Mouse (Mus musculus) heart, embryonic 11.5 days (tissue): Measurements from ENCODE around the gene Prkca. TPM values are rescaled to one million over a fixed set of nuclear protein-coding genes. Genes with fewer than 3 reads are reported as not detected.
"Not testable (repeated sequence)": the region's sequence is repeated elsewhere in the genome, so short reads cannot be mapped to it uniquely, and the experiment has no call there.

Source experiments
- ATAC-seq: fragments of 200-750 bp; cut with Nextera tagmentation; replicated peaks from 2 replicates; pipeline ENCODE4 v1.8.0; 2017; ENCODE audit warnings: moderate library complexity; ENCODE audit not compliant: insufficient number of reproducible peaks, low FRiP score, low TSS enrichment
- H3K27ac ChIP-seq: fragments of 300-500 bp; sonication (generic); 2 replicates; pipeline ENCODE4 v1.5.1; 2014; ENCODE audit warnings: mild to moderate bottlenecking, low read depth, low read length
- H3K27me3 ChIP-seq: fragments of 300-500 bp; sonication (generic); 2 replicates; pipeline ENCODE4 v1.6.1; 2014; ENCODE audit warnings: mild to moderate bottlenecking, low read length, mixed read lengths; ENCODE audit not compliant: control insufficient read depth, insufficient read depth
- H3K36me3 ChIP-seq: fragments of 300-500 bp; sonication (generic); 2 replicates; pipeline ENCODE4 v1.6.1; 2014; ENCODE audit warnings: mild to moderate bottlenecking, low read length, moderate library complexity, mixed read lengths; ENCODE audit not compliant: control insufficient read depth, insufficient read depth
- H3K4me1 ChIP-seq: fragments of 300-500 bp; sonication (generic); 2 replicates; pipeline ENCODE4 v1.6.1; 2014; ENCODE audit warnings: low read length; ENCODE audit not compliant: control insufficient read depth, insufficient read depth
- H3K4me2 ChIP-seq: fragments of 300-500 bp; sonication (generic); 2 replicates; pipeline ENCODE4 v1.6.1; 2014; ENCODE audit warnings: mild to moderate bottlenecking, moderate library complexity
- H3K4me3 ChIP-seq: fragments of 300-500 bp; sonication (generic); 2 replicates; pipeline ENCODE4 v1.5.1; 2014; ENCODE audit warnings: low read depth, low read length
- H3K9ac ChIP-seq: fragments of 300-500 bp; sonication (generic); 2 replicates; pipeline ENCODE4 v1.6.1; 2014; ENCODE audit warnings: mild to moderate bottlenecking, low read depth, low read length, moderate library complexity
- H3K9me3 ChIP-seq: fragments of 300-500 bp; sonication (generic); replicated peaks from 2 replicates; pipeline ENCODE4 v1.6.1; 2016; ENCODE audit warnings: low read length; ENCODE audit not compliant: control insufficient read depth
- WGBS: fragments of 180-500 bp; shearing (Covaris S2); extraction: QIAGEN DNeasy Blood & Tissue Kit; methylation state at CpG from one replicate; pipeline ENCODE4 v1.1.7; 2014; ENCODE audit not compliant: insufficient replicate concordance; 5-methylcytosine and 5-hydroxymethylcytosine counted together
- polyA plus RNA-seq: library from polyadenylated mRNA; unstranded; fragments of >200 nt; fragmentation: Nextera tagmentation; extraction: Ambion mirVana; gene quantifications from 2 replicates; pipeline ENCODE4 v1.2.1, GENCODE M21; 2014

Gene Prkca
- polyA plus RNA-seq, 1 experiment from 2014 or later: 16.9 TPM

- Histone ChIP-seq H3K4me1 (peaks cover 6% of the 10 kb centered on the region; the same call in 1 of the 2 replicates), H3K9me3 (no peaks in the 10 kb centered on the region), H3K27me3 (no peaks in the 10 kb centered on the region), H3K36me3 (no peaks in the 10 kb centered on the region), H3K27ac (no peak overlapping the region), H3K9ac (no peak overlapping the region), H3K4me3 (no peak overlapping the region), H3K4me2 (no peak overlapping the region)
- ATAC-seq: no peak
- 83% methylated on average over 3 of the region's 3 CpGs for WGBS
Observed at GRCm38 (mm10) chr11:108091238-108091637, 252.5 kb downstream of the Prkca start.

GRCm38 (mm10) chr11:108090706-108091105 is 253.0 kb downstream of the Prkca start:
- Histone ChIP-seq H3K36me3 (no peaks in the 10 kb centered on the region), H3K4me2 (no peak overlapping the region), H3K4me3 (no peak overlapping the region), H3K27ac (peak overlapping the region; percentile 59; the same call in 1 of the 2 replicates), H3K4me1 (peaks cover 6% of the 10 kb centered on the region; the same call in 1 of the 2 replicates), H3K27me3 (no peaks in the 10 kb centered on the region), H3K9ac (no peak overlapping the region), H3K9me3 (no peaks in the 10 kb centered on the region)
- whole genome bisulfite sequencing: 23% methylated on average over 8 of the region's 8 CpGs
- ATAC-seq: no peak

- Histone ChIP-seq H3K4me3 (no peak overlapping the region), H3K4me1 (peaks cover 6% of the 10 kb centered on the region; the same call in 1 of the 2 replicates), H3K9ac (no peak overlapping the region), H3K27ac (no peak overlapping the region), H3K27me3 (no peaks in the 10 kb centered on the region), H3K9me3 (no peaks in the 10 kb centered on the region), H3K4me2 (no peak overlapping the region), H3K36me3 (no peaks in the 10 kb centered on the region)
- WGBS: 87% methylated on average over 5 of the region's 5 CpGs
- ATAC-seq: no peak
Observed at GRCm38 (mm10) chr11:108088063-108088462, 255.7 kb downstream of the Prkca start.

GRCm38 (mm10) chr11:108087105-108087700 is 256.5 kb downstream of the Prkca start:
- H3K4me2 ChIP-seq, H3K4me1 ChIP-seq, H3K9ac ChIP-seq, H3K4me3 ChIP-seq, ATAC-seq, H3K27ac ChIP-seq, H3K9me3 ChIP-seq, H3K27me3 ChIP-seq, H3K36me3 ChIP-seq: not testable (repeated sequence)
- WGBS: 67% methylated on average over 1 of the region's 1 CpGs

- Histone ChIP-seq H3K9ac (no peak overlapping the region), H3K4me1 (no peaks in the 10 kb centered on the region), H3K9me3 (no peaks in the 10 kb centered on the region), H3K27me3 (no peaks in the 10 kb centered on the region), H3K36me3 (no peaks in the 10 kb centered on the region), H3K27ac (no peak overlapping the region), H3K4me2 (no peak overlapping the region), H3K4me3 (no peak overlapping the region)
- ATAC-seq: no peak
Observed at GRCm38 (mm10) chr11:108082673-108083072, 261.1 kb downstream of the Prkca start.

GRCm38 (mm10) chr11:108079946-108080650 is 263.6 kb downstream of the Prkca start:
- no peaks in the 10 kb centered on the region for H3K9me3 ChIP-seq
- whole genome bisulfite sequencing: 87% methylated on average over 5 of the region's 5 CpGs
- no peak overlapping the region for H3K4me3 ChIP-seq
- no peaks in the 10 kb centered on the region for H3K27me3 ChIP-seq
- H3K27ac ChIP-seq: no peak overlapping the region
- no peak for ATAC-seq
- no peaks in the 10 kb centered on the region for H3K4me1 ChIP-seq
- H3K4me2 ChIP-seq: no peak overlapping the region
- no peak overlapping the region for H3K9ac ChIP-seq
- H3K36me3 ChIP-seq: no peaks in the 10 kb centered on the region

- no peaks in the 10 kb centered on the region for H3K27me3 ChIP-seq
- 93% methylated on average over 5 of the region's 5 CpGs for WGBS
Observed at GRCm38 (mm10) chr11:108079454-108079853, 264.3 kb downstream of the Prkca start.

GRCm38 (mm10) chr11:108077514-108077913 is 266.2 kb downstream of the Prkca start:
- no peak for ATAC-seq
- Histone ChIP-seq H3K27ac (no peak overlapping the region), H3K4me1 (0 out of 2 replicates have a peak, but pooled peaks cover 3% of the 10 kb centered on the region), H3K4me2 (no peak overlapping the region), H3K4me3 (no peak overlapping the region), H3K9me3 (no peaks in the 10 kb centered on the region), H3K36me3 (no peaks in the 10 kb centered on the region), H3K9ac (no peak overlapping the region), H3K27me3 (no peaks in the 10 kb centered on the region)
- WGBS: 90% methylated on average over 3 of the region's 3 CpGs

More at GRCm38 (mm10) chr11:108079454-108079853, 264.3 kb downstream of the Prkca start:
- no peak for ATAC-seq
- Histone ChIP-seq H3K9me3 (no peaks in the 10 kb centered on the region), H3K4me3 (no peak overlapping the region), H3K9ac (no peak overlapping the region), H3K27ac (no peak overlapping the region), H3K4me1 (no peaks in the 10 kb centered on the region), H3K4me2 (no peak overlapping the region), H3K36me3 (no peaks in the 10 kb centered on the region)
